Mouse (Mus musculus) ES-Bruce4 (cell line): ENCODE data around the gene Synrg.

Experiments
- CTCF ChIP-seq: IDR thresholded peaks from one replicate; pipeline ENCODE4 v1.8.1; 2011; ENCODE audit warnings: low read depth, low read length
- POLR2A ChIP-seq: IDR thresholded peaks from one replicate; pipeline ENCODE4 v1.8.1; 2011; ENCODE audit warnings: low read length; ENCODE audit not compliant: insufficient read depth

- no peak for TF ChIP-seq CTCF
- no peak for TF ChIP-seq POLR2A
Observed at GRCm38 (mm10) chr11:84033671-84034070, 69.4 kb downstream of the Synrg start.
